Mouse (Mus musculus) midbrain, embryonic 16.5 days (tissue): ENCODE results near the gene Padi2. TPM values are rescaled to one million over a fixed set of nuclear protein-coding genes. Genes with fewer than 3 reads are reported as not detected.

Experiments used
- ATAC-seq: fragments of 200-750 bp; cut with Nextera tagmentation; 2 replicates; pipeline ENCODE4 v1.8.0; 2017; ENCODE audit warnings: moderate TSS enrichment
- H3K27ac ChIP-seq: fragments of 300-500 bp; sonication (generic); 2 replicates; pipeline ENCODE4 v1.5.1; 2014; ENCODE audit warnings: mild to moderate bottlenecking, low read length, mixed read lengths
- H3K27me3 ChIP-seq: fragments of 300-500 bp; sonication (generic); 2 replicates; pipeline ENCODE4 v1.6.1; 2014; ENCODE audit warnings: low read depth, low read length, mixed read lengths; ENCODE audit not compliant: control insufficient read depth, insufficient read depth
- H3K36me3 ChIP-seq: fragments of 300-500 bp; sonication (generic); 2 replicates; pipeline ENCODE4 v1.6.1; 2014; ENCODE audit warnings: mild to moderate bottlenecking, low read length, moderate library complexity, mixed read lengths; ENCODE audit not compliant: control insufficient read depth, insufficient read depth
- H3K4me1 ChIP-seq: fragments of 300-500 bp; sonication (generic); 2 replicates; pipeline ENCODE4 v1.6.1; 2014; ENCODE audit warnings: mild to moderate bottlenecking, low read length, mixed read lengths; ENCODE audit not compliant: control insufficient read depth, insufficient read depth
- H3K4me2 ChIP-seq: fragments of 300-500 bp; sonication (generic); 2 replicates; pipeline ENCODE4 v1.6.1; 2014; ENCODE audit warnings: mild to moderate bottlenecking, low read length, mixed read lengths
- H3K4me3 ChIP-seq: fragments of 300-500 bp; sonication (generic); 2 replicates; pipeline ENCODE4 v1.5.1; 2014; ENCODE audit warnings: low read depth, mild to moderate bottlenecking, low read length, moderate library complexity, mixed read lengths
- H3K9ac ChIP-seq: fragments of 300-500 bp; sonication (generic); 2 replicates; pipeline ENCODE4 v1.6.1; 2014; ENCODE audit warnings: low read depth, low read length, mixed read lengths
- H3K9me3 ChIP-seq: fragments of 300-500 bp; sonication (generic); replicated peaks from 2 replicates; pipeline ENCODE4 v1.6.1; 2014; ENCODE audit warnings: mild to moderate bottlenecking, low read length, mixed read lengths; ENCODE audit not compliant: control insufficient read depth, poor library complexity, severe bottlenecking
- WGBS: fragments of 180-500 bp; shearing (Covaris S2); extraction: QIAGEN DNeasy Blood & Tissue Kit; methylation state at CpG from one replicate; pipeline ENCODE4 v1.1.7; 2014; 5-methylcytosine and 5-hydroxymethylcytosine counted together
- polyA plus RNA-seq: library from polyadenylated mRNA; unstranded; fragments of >200 nt; fragmentation: Nextera tagmentation; extraction: Ambion mirVana; gene quantifications from 2 replicates; pipeline ENCODE4 v1.2.1, GENCODE M21; 2015

Gene Padi2
- polyA plus RNA-seq, 1 experiment from 2014 or later, result 2.8 TPM

- Histone ChIP-seq H3K9ac (no peak overlapping the region), H3K27ac (no peak overlapping the region), H3K27me3 (no peaks in the 10 kb centered on the region), H3K4me1 (no peaks in the 10 kb centered on the region), H3K9me3 (no peaks in the 10 kb centered on the region), H3K4me2 (no peak overlapping the region), H3K36me3 (peaks cover 42% of the 10 kb centered on the region), H3K4me3 (no peak overlapping the region)
- 93% methylated on average over 14 of the region's 14 CpGs for WGBS
- no peak for ATAC-seq
Observed at GRCm38 (mm10) chr4:140977886-140978692, 71.9 kb downstream of the Padi2 start.

GRCm38 (mm10) chr4:140981605-140982004, 75.5 kb downstream of the Padi2 start:
- H3K4me1 ChIP-seq, result peaks cover 4% of the 10 kb centered on the region; the same call in 1 of the 2 replicates
- WGBS, result 85% methylated on average over 2 of the region's 2 CpGs
- no peak overlapping the region for H3K27ac ChIP-seq
- no peak overlapping the region for H3K4me3 ChIP-seq
- no peak for ATAC-seq
- H3K9me3 ChIP-seq, result no peaks in the 10 kb centered on the region
- H3K9ac ChIP-seq, result no peak overlapping the region
- H3K27me3 ChIP-seq, result no peaks in the 10 kb centered on the region
- H3K4me2 ChIP-seq, result no peak overlapping the region
- H3K36me3 ChIP-seq, result peaks cover 22% of the 10 kb centered on the region

GRCm38 (mm10) chr4:140982808-140983207, 76.7 kb downstream of the Padi2 start:
- Histone ChIP-seq H3K36me3 (peaks cover 15% of the 10 kb centered on the region), H3K4me2 (no peak overlapping the region), H3K9ac (no peak overlapping the region), H3K4me1 (peaks cover 10% of the 10 kb centered on the region), H3K4me3 (no peak overlapping the region), H3K9me3 (no peaks in the 10 kb centered on the region), H3K27me3 (no peaks in the 10 kb centered on the region), H3K27ac (no peak overlapping the region)
- ATAC-seq, result no peak
- 69% methylated on average over 4 of the region's 4 CpGs for WGBS

GRCm38 (mm10) chr4:140983442-140983841, 77.3 kb downstream of the Padi2 start:
- Histone ChIP-seq H3K27ac (0 out of 2 replicates have a peak overlapping the region, but pooled peaks have one; percentile 30), H3K36me3 (peaks cover 9% of the 10 kb centered on the region), H3K27me3 (no peaks in the 10 kb centered on the region), H3K4me3 (no peak overlapping the region), H3K9me3 (no peaks in the 10 kb centered on the region), H3K4me2 (no peak overlapping the region), H3K9ac (0 out of 2 replicates have a peak overlapping the region, but pooled peaks have one; percentile 42), H3K4me1 (peaks cover 16% of the 10 kb centered on the region)
- WGBS, result 16% methylated on average over 9 of the region's 9 CpGs
- no peak for ATAC-seq

- no peaks in the 10 kb centered on the region for H3K36me3 ChIP-seq
- no peak overlapping the region for H3K4me2 ChIP-seq
- peaks cover 27% of the 10 kb centered on the region for H3K4me1 ChIP-seq
- no peak for ATAC-seq
- 88% methylated on average over 6 of the region's 6 CpGs for WGBS
- no peaks in the 10 kb centered on the region for H3K27me3 ChIP-seq
- no peaks in the 10 kb centered on the region for H3K9me3 ChIP-seq
- H3K27ac ChIP-seq, result no peak overlapping the region
- no peak overlapping the region for H3K4me3 ChIP-seq
- H3K9ac ChIP-seq, result no peak overlapping the region
Observed at GRCm38 (mm10) chr4:140984544-140984943, 78.4 kb downstream of the Padi2 start.

GRCm38 (mm10) chr4:140986024-140986710, 80.0 kb downstream of the Padi2 start:
- peak; percentile 27 for ATAC-seq
- Histone ChIP-seq H3K9me3 (no peaks in the 10 kb centered on the region), H3K4me1 (peaks cover 31% of the 10 kb centered on the region), H3K27me3 (no peaks in the 10 kb centered on the region), H3K4me2 (peak overlapping the region; percentile 90), H3K4me3 (peak overlapping the region; percentile 95), H3K9ac (peak overlapping the region; percentile 98), H3K36me3 (no peaks in the 10 kb centered on the region), H3K27ac (peak overlapping the region; percentile 84)
- 25% methylated on average over 15 of the region's 15 CpGs for WGBS

- Histone ChIP-seq H3K27ac (peak within 1 kb of the TSS; percentile 84), H3K4me2 (peak within 1 kb of the TSS; percentile 90), H3K9ac (peak within 1 kb of the TSS; percentile 98), H3K36me3 (no peaks in the 10 kb centered on the region), H3K4me1 (peaks cover 31% of the 10 kb centered on the region), H3K27me3 (no peaks in the 10 kb centered on the region), H3K4me3 (peak within 1 kb of the TSS; percentile 95), H3K9me3 (no peaks in the 10 kb centered on the region)
- peak; percentile 93 for ATAC-seq
- WGBS, result under 1% methylated on average over 44 of the region's 58 CpGs
Observed at GRCm38 (mm10) chr4:140986711-140987395, 80.7 kb downstream of the Padi2 start, which contains the start of gene Atp13a2. Gene Atp13a2 (plus strand): TSS chr4:140986873.

GRCm38 (mm10) chr4:140987476-140987875, 81.3 kb downstream of the Padi2 start:
- WGBS, result 27% methylated on average over 7 of the region's 7 CpGs
- H3K9ac ChIP-seq, result peak overlapping the region; percentile 98
- peak; percentile 3; the same call in 1 of the 2 replicates for ATAC-seq
- H3K27me3 ChIP-seq, result no peaks in the 10 kb centered on the region
- peak overlapping the region; percentile 95 for H3K4me3 ChIP-seq
- H3K4me1 ChIP-seq, result peaks cover 31% of the 10 kb centered on the region
- H3K36me3 ChIP-seq, result peaks cover 6% of the 10 kb centered on the region; the same call in 1 of the 2 replicates
- H3K27ac ChIP-seq, result no peak overlapping the region; the same call in 1 of the 2 replicates
- H3K9me3 ChIP-seq, result no peaks in the 10 kb centered on the region
- peak overlapping the region; percentile 90 for H3K4me2 ChIP-seq
